Mouse (Mus musculus) liver, embryonic 11.5 days (tissue): ENCODE measurements at regions not wholly inside any gene's neighbourhood (a gene's known extent, or its start where the extent isn't known, plus 50 kb on each side); places are given as distances from the start of the nearest gene placed in this dataset.

Experiments
- ATAC-seq: fragments of 200-750 bp; cut with Nextera tagmentation; replicated peaks from 2 replicates; pipeline ENCODE4 v1.8.0; 2017; ENCODE audit warnings: moderate number of reproducible peaks, mild to moderate bottlenecking, moderate TSS enrichment, moderate library complexity; ENCODE audit not compliant: low FRiP score
- DNase-seq: peaks from one replicate; pipeline ENCODE4 v3.0.0-alpha.2; 2017; ENCODE audit warnings: low spot score
- H3K27ac ChIP-seq: fragments of 300-500 bp; sonication (generic); 2 replicates; pipeline ENCODE4 v1.5.1; 2014; ENCODE audit warnings: mild to moderate bottlenecking, low read depth, low read length, control low read depth
- H3K27me3 ChIP-seq: fragments of 300-500 bp; sonication (generic); replicated peaks from 2 replicates; pipeline ENCODE4 v1.6.1; 2014; ENCODE audit warnings: low read length, mixed read lengths; ENCODE audit not compliant: control insufficient read depth, insufficient read depth
- H3K36me3 ChIP-seq: fragments of 300-500 bp; sonication (generic); 2 replicates; pipeline ENCODE4 v1.6.1; 2014; ENCODE audit warnings: mild to moderate bottlenecking, low read length, moderate library complexity, mixed read lengths; ENCODE audit not compliant: control insufficient read depth, insufficient read depth
- H3K4me1 ChIP-seq: fragments of 300-500 bp; sonication (generic); replicated peaks from 2 replicates; pipeline ENCODE4 v1.6.1; 2014; ENCODE audit warnings: low read length, mixed read lengths; ENCODE audit not compliant: control insufficient read depth, insufficient read depth
- H3K4me2 ChIP-seq: fragments of 300-500 bp; sonication (generic); 2 replicates; pipeline ENCODE4 v1.6.1; 2014; ENCODE audit warnings: mild to moderate bottlenecking, control low read depth, moderate library complexity
- H3K4me3 ChIP-seq: fragments of 300-500 bp; sonication (generic); 2 replicates; pipeline ENCODE4 v1.5.1; 2014; ENCODE audit warnings: low read depth, low read length, control low read depth
- H3K9ac ChIP-seq: fragments of 300-500 bp; sonication (generic); 2 replicates; pipeline ENCODE4 v1.6.1; 2014; ENCODE audit warnings: low read depth, low read length, control low read depth
- H3K9me3 ChIP-seq: fragments of 300-500 bp; sonication (generic); 2 replicates; pipeline ENCODE4 v1.6.1; 2016; ENCODE audit warnings: low read length, inconsistent platforms, mixed read lengths; ENCODE audit not compliant: control insufficient read depth
- WGBS: fragments of 180-500 bp; shearing (Covaris S2); extraction: QIAGEN DNeasy Blood & Tissue Kit; methylation state at CpG from one replicate; pipeline ENCODE4 v1.1.7; 2014; 5-methylcytosine and 5-hydroxymethylcytosine counted together

GRCm38 (mm10) chr4:55475409-55475808, 56.9 kb downstream of the Klf4 start:
- Histone ChIP-seq H3K9ac (no peak overlapping the region), H3K4me1 (peaks cover 11% of the 10 kb centered on the region), H3K27ac (no peak overlapping the region), H3K27me3 (no peaks in the 10 kb centered on the region), H3K9me3 (no peaks in the 10 kb centered on the region), H3K4me3 (no peak overlapping the region), H3K36me3 (no peaks in the 10 kb centered on the region), H3K4me2 (no peak overlapping the region)
- 69% methylated on average over 3 of the region's 3 CpGs for WGBS
- ATAC-seq (no peak), DNase-seq (no peak)

GRCm38 (mm10) chr4:55474044-55474788, 58.0 kb downstream of the Klf4 start:
- 88% methylated on average over 16 of the region's 16 CpGs for WGBS

GRCm38 (mm10) chr4:55472649-55473048, 59.6 kb downstream of the Klf4 start:
- H3K27me3 ChIP-seq: no peaks in the 10 kb centered on the region
- H3K4me2 ChIP-seq: no peak overlapping the region
- no peak for DNase-seq
- peaks cover 7% of the 10 kb centered on the region; the same call in 1 of the 2 replicates for H3K4me1 ChIP-seq
- ATAC-seq: no peak
- no peak overlapping the region for H3K4me3 ChIP-seq
- no peaks in the 10 kb centered on the region for H3K36me3 ChIP-seq
- H3K9me3 ChIP-seq: no peaks in the 10 kb centered on the region
- H3K9ac ChIP-seq: no peak overlapping the region
- no peak overlapping the region for H3K27ac ChIP-seq
- WGBS: 44% methylated on average over 2 of the region's 2 CpGs

More at GRCm38 (mm10) chr4:55474044-55474788, 58.0 kb downstream of the Klf4 start:
- Histone ChIP-seq H3K9me3 (no peaks in the 10 kb centered on the region), H3K4me2 (no peak overlapping the region), H3K4me3 (no peak overlapping the region), H3K27me3 (no peaks in the 10 kb centered on the region), H3K4me1 (peaks cover 7% of the 10 kb centered on the region; the same call in 1 of the 2 replicates), H3K9ac (no peak overlapping the region), H3K27ac (no peak overlapping the region), H3K36me3 (no peaks in the 10 kb centered on the region)
- ATAC-seq (no peak), DNase-seq (no peak)

- Histone ChIP-seq H3K27me3 (no peaks in the 10 kb centered on the region), H3K36me3 (no peaks in the 10 kb centered on the region), H3K4me2 (no peak overlapping the region), H3K4me3 (no peak overlapping the region), H3K9me3 (no peaks in the 10 kb centered on the region), H3K9ac (no peak overlapping the region), H3K4me1 (peaks cover 7% of the 10 kb centered on the region; the same call in 1 of the 2 replicates), H3K27ac (0 out of 2 replicates have a peak overlapping the region, but pooled peaks have one; percentile 9)
- ATAC-seq (no peak), DNase-seq (no peak)
- WGBS: 59% methylated on average over 13 of the region's 13 CpGs
Observed at GRCm38 (mm10) chr4:55470779-55471663, 61.2 kb downstream of the Klf4 start.

- ATAC-seq: no peak
- 30% methylated on average over 8 of the region's 8 CpGs for WGBS
- H3K9me3 ChIP-seq: no peaks in the 10 kb centered on the region
- H3K4me2 ChIP-seq: no peak overlapping the region
- H3K9ac ChIP-seq: no peak overlapping the region
- H3K27ac ChIP-seq: no peak overlapping the region
- H3K4me3 ChIP-seq: no peak overlapping the region
- H3K36me3 ChIP-seq: no peaks in the 10 kb centered on the region
- H3K4me1 ChIP-seq: no peaks in the 10 kb centered on the region
- no peaks in the 10 kb centered on the region for H3K27me3 ChIP-seq
- no peak for DNase-seq
Observed at GRCm38 (mm10) chr4:55464192-55464591, 68.1 kb downstream of the Klf4 start.

GRCm38 (mm10) chr4:55461927-55462326, 70.3 kb downstream of the Klf4 start:
- Histone ChIP-seq H3K4me1 (no peaks in the 10 kb centered on the region), H3K27ac (no peak overlapping the region), H3K36me3 (no peaks in the 10 kb centered on the region), H3K27me3 (no peaks in the 10 kb centered on the region), H3K4me2 (no peak overlapping the region), H3K4me3 (no peak overlapping the region), H3K9me3 (no peaks in the 10 kb centered on the region), H3K9ac (no peak overlapping the region)
- DNase-seq: no peak
- no peak for ATAC-seq
- 70% methylated on average over 5 of the region's 5 CpGs for WGBS

GRCm38 (mm10) chr4:55453902-55454301, 78.4 kb downstream of the Klf4 start:
- H3K4me1 ChIP-seq: no peaks in the 10 kb centered on the region
- H3K4me2 ChIP-seq: no peak overlapping the region
- DNase-seq (no peak), ATAC-seq (no peak)
- H3K9me3 ChIP-seq: no peaks in the 10 kb centered on the region
- H3K27ac ChIP-seq: no peak overlapping the region
- WGBS: 80% methylated on average over 5 of the region's 5 CpGs
- H3K4me3 ChIP-seq: no peak overlapping the region
- H3K9ac ChIP-seq: no peak overlapping the region
- H3K27me3 ChIP-seq: no peaks in the 10 kb centered on the region
- no peaks in the 10 kb centered on the region for H3K36me3 ChIP-seq

GRCm38 (mm10) chr4:55452546-55452945, 79.7 kb downstream of the Klf4 start:
- Histone ChIP-seq H3K36me3 (no peaks in the 10 kb centered on the region), H3K27ac (no peak overlapping the region), H3K4me2 (no peak overlapping the region), H3K9me3 (no peaks in the 10 kb centered on the region), H3K4me3 (no peak overlapping the region), H3K4me1 (no peaks in the 10 kb centered on the region), H3K27me3 (no peaks in the 10 kb centered on the region), H3K9ac (no peak overlapping the region)
- 76% methylated on average over 6 of the region's 6 CpGs for WGBS
- no peak for ATAC-seq
- no peak for DNase-seq
